Mouse (Mus musculus) forebrain, embryonic 12.5 days (tissue): Measurements from ENCODE around the gene March1. TPM values are rescaled to one million over a fixed set of nuclear protein-coding genes. Genes with fewer than 3 reads are reported as not detected.

ENCODE experiments used
- ATAC-seq: fragments of 200-750 bp; cut with Nextera tagmentation; 2 replicates; pipeline ENCODE4 v1.8.0; 2017; ENCODE audit warnings: moderate TSS enrichment; ENCODE audit not compliant: low FRiP score
- H3K27ac ChIP-seq: fragments of 300-500 bp; sonication (generic); 2 replicates; pipeline ENCODE4 v1.5.1; 2016; ENCODE audit warnings: mild to moderate bottlenecking
- H3K27me3 ChIP-seq: fragments of 300-500 bp; sonication (generic); 2 replicates; pipeline ENCODE4 v1.6.1; 2016; ENCODE audit warnings: mild to moderate bottlenecking
- H3K36me3 ChIP-seq: fragments of 300-500 bp; sonication (generic); replicated peaks from 2 replicates; pipeline ENCODE4 v1.6.1; 2016; ENCODE audit warnings: mild to moderate bottlenecking
- H3K4me1 ChIP-seq: fragments of 300-500 bp; sonication (generic); 2 replicates; pipeline ENCODE4 v1.6.1; 2016
- H3K4me2 ChIP-seq: fragments of 300-500 bp; sonication (generic); 2 replicates; pipeline ENCODE4 v1.6.1; 2016; ENCODE audit warnings: mild to moderate bottlenecking, moderate library complexity
- H3K4me3 ChIP-seq: fragments of 300-500 bp; sonication (generic); replicated peaks from 2 replicates; pipeline ENCODE4 v1.5.1; 2016; ENCODE audit warnings: mild to moderate bottlenecking
- H3K9ac ChIP-seq: fragments of 300-500 bp; sonication (generic); 2 replicates; pipeline ENCODE4 v1.6.1; 2016; ENCODE audit warnings: mild to moderate bottlenecking
- H3K9me3 ChIP-seq: fragments of 300-500 bp; sonication (generic); 2 replicates; pipeline ENCODE4 v1.6.1; 2016
- WGBS: fragments of 180-500 bp; shearing (Covaris S2); methylation state at CpG from one replicate; pipeline ENCODE4 v1.1.7; 2016; 5-methylcytosine and 5-hydroxymethylcytosine counted together
- polyA plus RNA-seq: library from polyadenylated mRNA; unstranded; fragments of >200 nt; fragmentation: Nextera tagmentation; extraction: Ambion mirVana; gene quantifications from 2 replicates; pipeline ENCODE4 v1.2.1, GENCODE M21; 2016

Gene March1
- polyA plus RNA-seq = 8.9 and 10.1 TPM in 2 replicates

GRCm38 (mm10) chr8:65617871-65618751, at the start of gene March1:
Gene March1, plus strand, starts transcription at chr8:65617900.
- no peaks in the 10 kb centered on the region for H3K9me3 ChIP-seq
- H3K9ac ChIP-seq = peak within 1 kb of the TSS; percentile 56
- peak within 1 kb of the TSS; percentile 40 for H3K4me3 ChIP-seq
- peaks cover 7% of the 10 kb centered on the region; the same call in 1 of the 2 replicates for H3K4me1 ChIP-seq
- peak within 1 kb of the TSS; percentile 67 for H3K4me2 ChIP-seq
- H3K27me3 ChIP-seq = peaks cover 20% of the 10 kb centered on the region
- peak; percentile 92 for ATAC-seq
- under 1% methylated on average over 23 of the region's 23 CpGs for WGBS
- H3K27ac ChIP-seq = no peak within 1 kb of the TSS
- H3K36me3 ChIP-seq = no peaks in the 10 kb centered on the region

DNA sequence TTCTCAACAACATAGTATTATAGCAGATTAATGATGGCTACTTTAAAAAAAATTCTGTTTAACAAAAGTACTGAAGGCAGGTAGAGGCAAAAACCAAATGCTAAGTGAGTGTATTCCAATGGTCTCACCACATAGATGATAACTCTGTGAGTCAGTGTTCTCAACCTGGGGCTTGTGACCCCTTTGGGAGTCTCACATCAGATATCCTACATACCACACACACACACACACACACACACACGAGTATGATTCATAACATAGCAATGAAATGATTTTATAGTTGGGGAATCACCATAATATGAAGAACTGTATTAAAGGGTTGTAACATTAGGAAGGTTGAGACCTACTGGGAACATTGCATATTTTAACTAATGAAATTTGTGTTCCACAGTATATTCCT, 30.8 kb upstream of the March1 start:
- H3K4me1 ChIP-seq = no peaks in the 10 kb centered on the region
- H3K27ac ChIP-seq = no peak overlapping the region
- H3K9me3 ChIP-seq = no peaks in the 10 kb centered on the region
- no peak overlapping the region for H3K4me2 ChIP-seq
- H3K36me3 ChIP-seq = no peaks in the 10 kb centered on the region
- no peaks in the 10 kb centered on the region for H3K27me3 ChIP-seq
- H3K9ac ChIP-seq = no peak overlapping the region
- WGBS = 53% methylated on average over 1 of the region's 1 CpGs
- no peak overlapping the region for H3K4me3 ChIP-seq
- ATAC-seq = no peak

DNA sequence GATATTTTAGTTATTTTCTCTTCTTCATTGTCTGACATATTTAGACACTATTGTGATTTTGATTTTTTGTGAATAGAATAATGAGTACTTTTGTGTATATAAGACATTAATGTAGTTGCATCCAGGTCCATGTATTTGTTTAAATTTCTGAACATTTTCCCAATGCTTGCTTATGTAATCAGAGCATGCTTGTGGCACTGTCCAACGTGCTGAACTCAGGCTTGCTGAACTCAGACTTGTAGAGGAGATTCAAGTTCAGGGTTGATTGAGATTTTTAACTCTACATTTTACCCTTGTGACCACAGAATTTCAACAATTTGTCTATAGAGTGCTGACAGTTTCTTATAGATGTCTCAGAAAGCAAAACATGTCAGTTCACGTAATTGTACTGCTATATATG, 14.5 kb upstream of the March1 start:
- no peak for ATAC-seq

GRCm38 (mm10) chr8:65609509-65609908, 8.2 kb upstream of the March1 start:
- H3K4me1 ChIP-seq = no peaks in the 10 kb centered on the region
- no peak for ATAC-seq
- H3K27ac ChIP-seq = no peak overlapping the region
- no peak overlapping the region for H3K4me2 ChIP-seq
- H3K36me3 ChIP-seq = no peaks in the 10 kb centered on the region
- 69% methylated on average over 2 of the region's 2 CpGs for WGBS
- H3K9ac ChIP-seq = no peak overlapping the region
- no peak overlapping the region for H3K4me3 ChIP-seq
- H3K9me3 ChIP-seq = no peaks in the 10 kb centered on the region
- no peaks in the 10 kb centered on the region for H3K27me3 ChIP-seq

More for the DNA sequence above, 14.5 kb upstream of the March1 start:
- H3K36me3 ChIP-seq = no peaks in the 10 kb centered on the region
- no peaks in the 10 kb centered on the region for H3K9me3 ChIP-seq
- WGBS = 55% methylated on average over 2 of the region's 2 CpGs
- H3K27ac ChIP-seq = no peak overlapping the region
- H3K27me3 ChIP-seq = no peaks in the 10 kb centered on the region
- H3K4me2 ChIP-seq = no peak overlapping the region
- no peak overlapping the region for H3K4me3 ChIP-seq
- H3K9ac ChIP-seq = no peak overlapping the region
- no peaks in the 10 kb centered on the region for H3K4me1 ChIP-seq

DNA sequence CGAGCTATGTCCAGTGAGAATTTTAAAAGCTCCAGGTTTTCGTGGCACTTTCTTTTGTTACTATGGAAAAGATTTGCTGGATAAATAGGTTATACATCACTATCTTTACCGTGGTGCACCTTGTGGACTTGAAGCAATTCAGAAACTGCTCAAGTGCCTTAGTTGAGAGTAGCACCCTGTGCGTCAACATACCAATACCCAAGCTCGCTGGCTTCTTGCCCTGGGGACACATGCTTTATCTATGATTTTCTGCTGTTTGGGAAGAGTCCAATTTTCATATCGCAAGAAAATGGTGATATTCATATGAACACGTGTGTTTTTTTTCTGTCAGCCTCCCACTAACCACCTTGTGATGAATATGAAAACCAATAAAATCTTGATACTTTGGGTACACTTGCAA, 1.3 kb downstream of the March1 start:
- Histone ChIP-seq H3K27me3 (peaks cover 20% of the 10 kb centered on the region), H3K4me3 (peak overlapping the region; percentile 40), H3K27ac (no peak overlapping the region), H3K9ac (no peak overlapping the region), H3K4me1 (peaks cover 7% of the 10 kb centered on the region; the same call in 1 of the 2 replicates), H3K36me3 (no peaks in the 10 kb centered on the region), H3K4me2 (peak overlapping the region; percentile 67), H3K9me3 (no peaks in the 10 kb centered on the region)
- no peak for ATAC-seq
- WGBS = 25% methylated on average over 7 of the region's 7 CpGs

DNA sequence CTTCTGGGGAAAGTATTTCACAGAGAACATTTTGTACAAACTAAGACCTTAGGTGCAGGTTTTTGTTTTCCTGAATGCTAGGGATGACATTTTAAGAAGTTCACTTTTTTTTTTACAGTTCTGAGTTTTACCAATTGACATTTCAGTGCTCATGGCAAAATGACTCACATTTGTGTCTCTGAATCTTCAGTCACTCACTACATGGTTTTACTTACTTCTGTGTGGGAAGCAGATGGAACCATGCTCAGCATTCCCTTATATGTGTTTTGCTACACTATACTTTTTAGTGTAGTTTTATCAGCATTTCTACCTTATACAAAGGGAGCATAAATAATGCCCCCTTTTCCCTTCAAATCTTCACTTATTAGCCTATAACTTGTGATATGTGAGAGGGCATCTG, 27.2 kb downstream of the March1 start:
- Histone ChIP-seq H3K9ac (no peak overlapping the region), H3K4me1 (no peaks in the 10 kb centered on the region), H3K9me3 (no peaks in the 10 kb centered on the region), H3K36me3 (no peaks in the 10 kb centered on the region), H3K4me2 (no peak overlapping the region), H3K27ac (no peak overlapping the region), H3K27me3 (no peaks in the 10 kb centered on the region), H3K4me3 (no peak overlapping the region)
- no peak for ATAC-seq

DNA sequence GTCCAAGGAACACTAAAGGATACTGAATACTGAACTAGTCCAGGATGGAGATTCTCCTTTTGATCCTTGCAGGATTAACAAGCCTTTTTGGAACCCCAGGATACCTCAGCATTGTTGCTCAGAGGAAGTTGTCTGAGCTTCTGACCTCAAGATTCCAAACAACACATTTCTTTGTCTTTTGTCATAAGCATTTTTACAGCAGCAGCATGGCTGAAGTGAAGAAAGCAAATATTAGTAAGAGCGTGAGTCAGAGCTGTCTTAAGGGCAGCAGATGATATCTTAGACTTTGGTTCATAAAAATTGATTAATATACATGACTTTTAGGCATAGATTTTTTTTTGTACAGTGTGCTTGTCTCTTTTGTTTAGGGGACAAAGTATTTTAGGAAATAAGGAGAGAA, 27.8 kb downstream of the March1 start:
- no peak for ATAC-seq
- no peak overlapping the region for H3K9ac ChIP-seq
- no peaks in the 10 kb centered on the region for H3K36me3 ChIP-seq
- no peak overlapping the region for H3K4me2 ChIP-seq
- H3K27me3 ChIP-seq = no peaks in the 10 kb centered on the region
- WGBS = 87% methylated on average over 1 of the region's 1 CpGs
- H3K9me3 ChIP-seq = no peaks in the 10 kb centered on the region
- H3K27ac ChIP-seq = no peak overlapping the region
- no peaks in the 10 kb centered on the region for H3K4me1 ChIP-seq
- H3K4me3 ChIP-seq = no peak overlapping the region

DNA sequence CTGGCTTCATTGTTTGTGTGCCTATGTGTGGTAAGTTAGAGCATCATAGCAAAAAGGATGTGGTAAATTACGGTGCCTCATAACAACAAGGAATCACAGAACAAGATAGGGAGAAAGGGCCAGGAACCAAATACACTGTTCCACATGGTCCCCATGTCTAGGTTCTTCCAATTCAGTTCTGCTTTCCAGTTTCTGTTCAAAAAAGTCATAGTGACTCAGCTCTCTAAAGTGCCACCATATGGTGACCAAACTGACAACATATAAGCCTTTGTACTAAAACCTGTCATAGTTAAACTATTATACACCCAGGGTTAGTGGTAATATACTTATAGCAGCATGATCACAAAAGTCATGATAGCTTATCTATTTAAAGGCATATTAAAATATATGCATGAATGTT, 28.2 kb downstream of the March1 start:
- no peak for ATAC-seq
- H3K4me1 ChIP-seq = no peaks in the 10 kb centered on the region
- H3K9me3 ChIP-seq = no peaks in the 10 kb centered on the region
- WGBS = 96% methylated on average over 1 of the region's 1 CpGs
- H3K27me3 ChIP-seq = no peaks in the 10 kb centered on the region
- no peak overlapping the region for H3K9ac ChIP-seq
- H3K36me3 ChIP-seq = no peaks in the 10 kb centered on the region
- no peak overlapping the region for H3K27ac ChIP-seq
- no peak overlapping the region for H3K4me3 ChIP-seq
- no peak overlapping the region for H3K4me2 ChIP-seq

GRCm38 (mm10) chr8:65655924-65656323, 38.2 kb downstream of the March1 start:
- no peak for ATAC-seq
- Histone ChIP-seq H3K4me2 (no peak overlapping the region), H3K9ac (no peak overlapping the region), H3K4me3 (no peak overlapping the region), H3K27ac (no peak overlapping the region), H3K4me1 (no peaks in the 10 kb centered on the region), H3K27me3 (no peaks in the 10 kb centered on the region), H3K9me3 (no peaks in the 10 kb centered on the region), H3K36me3 (no peaks in the 10 kb centered on the region)
- 91% methylated on average over 6 of the region's 6 CpGs for WGBS

GRCm38 (mm10) chr8:65661885-65662284, 44.2 kb downstream of the March1 start:
- H3K4me2 ChIP-seq = no peak overlapping the region
- ATAC-seq = no peak
- WGBS = 78% methylated on average over 2 of the region's 2 CpGs

DNA sequence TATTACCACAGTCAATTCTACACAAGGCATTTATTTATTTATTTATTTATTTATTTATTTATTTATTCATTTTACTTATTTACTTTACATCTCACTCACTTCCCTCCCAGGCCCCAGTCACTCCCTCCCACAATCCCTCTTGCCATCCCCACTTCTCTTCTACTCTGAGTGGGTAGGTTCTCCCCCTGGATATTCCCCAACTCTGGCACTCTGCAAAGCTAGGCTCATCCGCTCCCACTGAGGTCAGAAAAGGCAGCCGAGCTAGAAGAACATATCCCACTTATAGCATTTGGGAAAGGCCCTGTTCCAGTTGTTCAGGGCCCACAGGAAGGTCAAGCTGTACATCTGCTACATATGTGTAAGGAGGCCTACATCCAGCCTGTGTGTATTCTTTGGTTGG, 48.1 kb downstream of the March1 start:
- H3K9me3 ChIP-seq = no peaks in the 10 kb centered on the region
- H3K4me2 ChIP-seq = no peak overlapping the region
- WGBS = 92% methylated on average over 2 of the region's 2 CpGs
- no peak for ATAC-seq
- H3K27me3 ChIP-seq = no peaks in the 10 kb centered on the region
- H3K4me1 ChIP-seq = no peaks in the 10 kb centered on the region
- no peak overlapping the region for H3K4me3 ChIP-seq
- H3K27ac ChIP-seq = no peak overlapping the region
- no peak overlapping the region for H3K9ac ChIP-seq
- H3K36me3 ChIP-seq = no peaks in the 10 kb centered on the region

More at GRCm38 (mm10) chr8:65661885-65662284, 44.2 kb downstream of the March1 start:
- H3K4me1 ChIP-seq = no peaks in the 10 kb centered on the region
- H3K9me3 ChIP-seq = no peaks in the 10 kb centered on the region
- no peak overlapping the region for H3K9ac ChIP-seq
- H3K27ac ChIP-seq = no peak overlapping the region
- no peaks in the 10 kb centered on the region for H3K36me3 ChIP-seq
- no peak overlapping the region for H3K4me3 ChIP-seq
- no peaks in the 10 kb centered on the region for H3K27me3 ChIP-seq

GRCm38 (mm10) chr8:65743066-65743465, 125.4 kb downstream of the March1 start:
- Histone ChIP-seq H3K27ac (no peak overlapping the region), H3K4me1 (no peaks in the 10 kb centered on the region), H3K36me3 (no peaks in the 10 kb centered on the region), H3K4me2 (no peak overlapping the region), H3K4me3 (no peak overlapping the region), H3K9ac (no peak overlapping the region), H3K27me3 (no peaks in the 10 kb centered on the region), H3K9me3 (no peaks in the 10 kb centered on the region)
- ATAC-seq = no peak

DNA sequence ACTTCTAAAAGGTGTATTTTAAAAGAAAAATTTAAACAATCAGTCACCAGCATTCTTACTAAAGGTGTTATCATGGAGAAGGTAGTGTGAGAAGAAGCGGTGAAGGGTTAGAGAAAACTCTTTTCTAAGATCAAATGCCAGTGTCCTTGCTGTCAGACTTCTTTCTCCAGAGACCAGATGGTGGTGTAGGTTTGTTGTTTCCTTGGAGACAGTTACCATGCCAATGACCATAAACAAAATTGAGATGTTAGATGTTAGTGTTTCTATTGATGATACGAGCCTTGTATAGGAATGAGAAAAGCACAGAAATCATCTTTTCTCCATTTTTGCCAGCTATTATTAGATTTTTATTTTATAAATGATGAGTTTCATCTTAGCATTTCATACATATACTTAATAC, 158.1 kb downstream of the March1 start:
- Histone ChIP-seq H3K27ac (no peak overlapping the region), H3K4me1 (0 out of 2 replicates have a peak, but pooled peaks cover 4% of the 10 kb centered on the region), H3K9me3 (no peaks in the 10 kb centered on the region), H3K4me3 (no peak overlapping the region), H3K27me3 (no peaks in the 10 kb centered on the region), H3K4me2 (no peak overlapping the region), H3K36me3 (no peaks in the 10 kb centered on the region), H3K9ac (no peak overlapping the region)
- ATAC-seq = no peak
- 59% methylated on average over 2 of the region's 2 CpGs for WGBS
